Comparison of ENCODE assay signal across 28 mouse cellular contexts in the genomic region with DNA sequence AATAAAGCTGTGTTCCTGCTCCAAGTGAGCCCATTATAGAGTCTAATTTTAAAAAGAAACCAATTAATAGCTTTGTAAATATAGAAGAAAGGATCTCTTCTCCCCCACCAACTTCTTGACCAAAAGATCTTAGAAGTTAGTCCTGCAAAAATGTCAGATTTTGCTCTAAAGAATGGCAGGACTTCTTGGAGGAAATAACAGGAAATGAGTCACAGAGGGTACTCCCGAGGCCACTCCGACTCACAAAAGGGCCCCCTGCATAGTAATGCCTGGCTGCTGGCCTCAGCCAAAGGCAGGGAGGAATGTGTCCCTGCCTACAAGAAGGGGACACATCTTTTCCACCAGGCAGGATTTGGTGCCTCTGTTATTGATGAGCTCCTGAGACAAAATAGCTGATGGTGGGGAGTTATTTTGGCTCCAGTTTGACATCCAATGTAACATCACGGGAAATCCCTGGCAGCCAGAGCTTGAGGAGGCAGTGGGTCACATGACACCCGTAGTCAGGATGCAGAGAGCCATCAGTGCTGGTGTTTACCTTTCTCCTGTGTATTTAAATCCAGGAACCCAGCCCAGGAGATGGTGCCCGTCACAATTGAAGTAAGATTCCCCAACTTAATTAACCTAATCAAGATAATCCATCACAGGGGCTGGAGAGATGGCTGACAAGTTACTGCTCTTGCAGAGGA. TPM values are rescaled to one million over a fixed set of nuclear protein-coding genes. Genes with fewer than 3 reads are reported as not detected.
DNase-seq lines count a peak whose midpoint lies in the region; ATAC-seq lines count a peak whose summit lies in the region.
"Had no signal": no experiment of that assay in that cellular context is flagged by ENCODE, and none has a peak within 500 bp of the region (broad histone marks: within the 10 kb centered on the region; RNA-seq: fewer than 3 reads in every experiment).

No protein-coding gene starts in this region.

- no peak overlapping the region for H3K4me3 ChIP-seq in forebrain, embryonic 14.5 days (ENCODE audit: low read depth, low read length)
- H3K4me3 ChIP-seq: embryonic facial prominence, embryonic 12.5 days; embryonic facial prominence, embryonic 15.5 days; forebrain, embryonic 15.5 days; hindbrain, embryonic 12.5 days; hindbrain, embryonic 15.5 days; intestine, embryonic 15.5 days had no signal

- peak; percentile 53 for DNase-seq in 416B (ENCODE audit: low read depth)
- peak; percentile 42 for DNase-seq in NIH3T3 (ENCODE audit: low read depth)
- peak; percentile 28 for DNase-seq in induced T-regulatory cell, adult 2 months (ENCODE audit: low read depth)
- DNase-seq in forebrain, embryonic 14.5 days (ENCODE audit: low spot score): no peak
- no peak for DNase-seq in cerebellum, adult 18-20 months
- no peak for DNase-seq in left cerebral cortex, adult 18-20 months (ENCODE audit: low spot score in 2 of 2)
- DNase-seq: adrenal gland, adult 8-10 months; adrenal gland, postnatal 25 days; cerebellum, adult 11-12 months; cerebellum, adult 9-10 months; cerebellum, postnatal 25 days; gastrocnemius, postnatal 10 days; heart, adult 11 months; kidney, adult 11 months; kidney, adult 8-10 months had no signal

- H3K27me3 ChIP-seq in forebrain, embryonic 14.5 days (replicated peaks; ENCODE audit: control insufficient read depth, insufficient read depth, low read length): no peaks in the 10 kb centered on the region
- H3K27me3 ChIP-seq: embryonic facial prominence, embryonic 12.5 days; embryonic facial prominence, embryonic 15.5 days; forebrain, embryonic 15.5 days; hindbrain, embryonic 12.5 days; hindbrain, embryonic 15.5 days; intestine, embryonic 15.5 days had no signal

- no peak overlapping the region for H3K9ac ChIP-seq in forebrain, embryonic 14.5 days (ENCODE audit: low read length)
- H3K9ac ChIP-seq: embryonic facial prominence, embryonic 12.5 days; embryonic facial prominence, embryonic 15.5 days; forebrain, embryonic 15.5 days; hindbrain, embryonic 12.5 days; hindbrain, embryonic 15.5 days; intestine, embryonic 15.5 days had no signal

- ATAC-seq in forebrain, embryonic 14.5 days: no peak
- ATAC-seq in frontal cortex, adult (ENCODE audit: low TSS enrichment): no peak
- ATAC-seq: activated CD4-positive, CD25-positive, alpha-beta regulatory T cell, adult 4 months; forebrain, embryonic 15.5 days; intestine, embryonic 15.5 days had no signal

- no peak overlapping the region for H3K4me2 ChIP-seq in forebrain, embryonic 14.5 days (ENCODE audit: low read length)
- H3K4me2 ChIP-seq: embryonic facial prominence, embryonic 12.5 days; embryonic facial prominence, embryonic 15.5 days; forebrain, embryonic 15.5 days; heart, embryonic 11.5 days; hindbrain, embryonic 12.5 days; hindbrain, embryonic 15.5 days; intestine, embryonic 15.5 days had no signal

- no peak overlapping the region for H3K27ac ChIP-seq in forebrain, embryonic 14.5 days (ENCODE audit: low read depth, low read length)
- H3K27ac ChIP-seq: embryonic facial prominence, embryonic 12.5 days; embryonic facial prominence, embryonic 15.5 days; forebrain, embryonic 15.5 days; hindbrain, embryonic 12.5 days; hindbrain, embryonic 15.5 days; intestine, embryonic 15.5 days had no signal

- 44% methylated on average over 5 of the region's 5 CpGs for WGBS in forebrain, embryonic 14.5 days

- no peaks in the 10 kb centered on the region for H3K36me3 ChIP-seq in forebrain, embryonic 14.5 days (ENCODE audit: control insufficient read depth, insufficient read depth, low read length)
- H3K36me3 ChIP-seq: embryonic facial prominence, embryonic 12.5 days; embryonic facial prominence, embryonic 15.5 days; forebrain, embryonic 15.5 days; hindbrain, embryonic 12.5 days; hindbrain, embryonic 15.5 days; intestine, embryonic 15.5 days had no signal

- H3K4me1 ChIP-seq in forebrain, embryonic 14.5 days (ENCODE audit: control insufficient read depth, insufficient read depth, low read length): no peaks in the 10 kb centered on the region
- H3K4me1 ChIP-seq: embryonic facial prominence, embryonic 12.5 days; embryonic facial prominence, embryonic 15.5 days; forebrain, embryonic 15.5 days; hindbrain, embryonic 12.5 days; hindbrain, embryonic 15.5 days; intestine, embryonic 15.5 days had no signal

- no peaks in the 10 kb centered on the region for H3K9me3 ChIP-seq in forebrain, embryonic 14.5 days (replicated peaks; ENCODE audit: control insufficient read depth, low read length)
- H3K9me3 ChIP-seq: embryonic facial prominence, embryonic 12.5 days; embryonic facial prominence, embryonic 15.5 days; forebrain, embryonic 15.5 days; hindbrain, embryonic 12.5 days; hindbrain, embryonic 15.5 days; intestine, embryonic 15.5 days had no signal

RNA-seq across cellular contexts. Expression of gene Scn10a, which starts 22.1 kb away (rescaled TPM):
- 0.11 and 0.16 TPM in 2 replicates for polyA plus RNA-seq in forebrain, embryonic 14.5 days (2014; fragmentation: Nextera tagmentation; extraction: Ambion mirVana)
- total RNA-seq in left cerebral cortex, adult 18-20 months (2021): under 1 TPM; 0.21 to 0.23 TPM
- total RNA-seq: adrenal gland, adult 8-10 months; adrenal gland, postnatal 25 days; common myeloid progenitor, adult 5-6 weeks; gastrocnemius, adult 18-20 months; gastrocnemius, postnatal 10 days; hematopoietic stem cell, adult 5-6 weeks had no signal
- polyA plus RNA-seq: activated CD4-positive, CD25-positive, alpha-beta regulatory T cell, adult 4 months; forebrain, embryonic 11.5 days; intestine, embryonic 15.5 days had no signal

Comparison
In these comparisons a context has a peak if more than half of its experiments do, and no peak if none do; other contexts are left out.
1. DNase-seq: peak in 416B (single experiment), NIH3T3 (single experiment) and induced T-regulatory cell, adult 2 months (single experiment); none in forebrain, embryonic 14.5 days (single experiment), cerebellum, adult 18-20 months (0 of 2) and left cerebral cortex, adult 18-20 months (0 of 2).